ENCODE assay signal across 13 mouse cellular contexts in the genomic region with DNA sequence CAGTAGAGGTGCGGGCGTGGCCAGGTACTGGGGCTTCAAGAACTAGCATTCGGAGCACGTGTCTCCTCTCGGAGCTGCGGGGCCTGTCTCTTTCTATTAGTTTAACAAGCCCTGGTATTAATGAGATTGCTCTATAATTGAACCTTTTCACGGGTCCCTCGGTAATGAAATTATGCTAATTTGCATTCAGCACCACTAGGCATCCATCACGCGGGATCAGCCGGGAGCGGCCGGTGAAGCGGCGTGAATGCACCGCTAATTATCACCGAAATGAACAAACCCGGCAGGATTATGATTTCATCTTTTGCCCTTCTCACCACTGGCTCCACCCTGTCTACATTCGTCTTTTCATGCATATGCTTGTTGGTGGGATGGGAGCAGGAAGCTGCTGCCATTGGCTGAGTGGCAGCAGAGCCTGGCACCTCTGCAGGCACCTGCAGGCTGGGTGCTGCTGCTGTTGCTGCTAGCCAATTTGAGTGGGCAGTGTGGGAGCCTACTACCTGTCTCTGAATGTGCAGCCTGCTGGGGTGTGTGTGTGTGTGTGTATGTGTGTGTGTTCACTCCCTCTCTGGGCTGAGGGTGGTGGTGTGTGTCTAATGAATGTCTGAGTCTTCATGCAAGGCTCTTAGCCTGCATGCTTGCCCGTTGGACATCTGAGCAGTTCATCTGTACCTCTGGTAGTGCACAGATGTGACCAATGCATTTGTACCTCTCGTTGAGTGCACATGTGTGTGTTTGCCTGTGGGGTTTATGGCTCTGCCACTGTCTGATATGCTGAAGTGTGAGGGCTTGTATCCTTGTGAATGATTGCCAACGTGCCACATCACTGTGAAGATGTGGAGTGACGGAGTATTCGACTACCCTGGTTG.
A peak's percentile ranks its signal among the peaks of the same experiment; 100 is the strongest.
DNase-seq lines count a peak whose midpoint lies in the region; ATAC-seq and TF ChIP-seq lines count a peak whose summit lies in the region.
"Had no signal": no experiment of that assay in that cellular context is flagged by ENCODE, and none has a peak within 500 bp of the region (broad histone marks: within the 10 kb centered on the region; RNA-seq: fewer than 3 reads in every experiment).

No protein-coding gene starts in this region.

- no peaks in the 10 kb centered on the region for H3K9me3 ChIP-seq in heart, embryonic 10.5 days
- no peaks in the 10 kb centered on the region for H3K9me3 ChIP-seq in heart, embryonic 11.5 days (replicated peaks; ENCODE audit: control insufficient read depth, low read length)
- no peaks in the 10 kb centered on the region for H3K9me3 ChIP-seq in hindbrain, embryonic 15.5 days
- H3K9me3 ChIP-seq: embryonic facial prominence, embryonic 10.5 days; liver, embryonic 15.5 days had no signal

- H3K9ac ChIP-seq in heart, embryonic 11.5 days (ENCODE audit: low read depth, low read length): no peak overlapping the region
- no peak overlapping the region for H3K9ac ChIP-seq in hindbrain, embryonic 15.5 days
- H3K9ac ChIP-seq: liver, embryonic 15.5 days had no signal

- no peak overlapping the region for H3K27ac ChIP-seq in heart, embryonic 10.5 days
- H3K27ac ChIP-seq in heart, embryonic 11.5 days (ENCODE audit: low read depth, low read length): no peak overlapping the region
- peak overlapping the region; percentile 38 for H3K27ac ChIP-seq in hindbrain, embryonic 15.5 days (replicated peaks)
- H3K27ac ChIP-seq: embryonic facial prominence, embryonic 10.5 days; liver, embryonic 15.5 days had no signal

- TF ChIP-seq CTCF in brain, embryonic 14.5 days (IDR thresholded peaks at IDR 0.05; ENCODE audit: borderline replicate concordance, extremely low read depth, insufficient read depth, insufficient read length): no peak

- no peak overlapping the region for H3K4me3 ChIP-seq in heart, embryonic 10.5 days
- H3K4me3 ChIP-seq in heart, embryonic 11.5 days (ENCODE audit: low read depth, low read length): no peak overlapping the region
- H3K4me3 ChIP-seq in hindbrain, embryonic 15.5 days: no peak overlapping the region
- H3K4me3 ChIP-seq: embryonic facial prominence, embryonic 10.5 days; liver, embryonic 15.5 days; megakaryocyte, embryonic 14.5 days had no signal

- no peak for TF ChIP-seq POLR2A in brain, embryonic 14.5 days (IDR thresholded peaks at IDR 0.05; ENCODE audit: borderline replicate concordance, extremely low read depth, insufficient read depth, insufficient read length, poor library complexity, severe bottlenecking)

- H3K4me1 ChIP-seq in heart, embryonic 10.5 days: no peaks in the 10 kb centered on the region
- H3K4me1 ChIP-seq in heart, embryonic 11.5 days (ENCODE audit: control insufficient read depth, insufficient read depth, low read length): no peaks in the 10 kb centered on the region
- peaks cover 16% of the 10 kb centered on the region for H3K4me1 ChIP-seq in hindbrain, embryonic 15.5 days (replicated peaks)
- H3K4me1 ChIP-seq: embryonic facial prominence, embryonic 10.5 days; liver, embryonic 15.5 days; megakaryocyte, embryonic 14.5 days had no signal

- peaks cover 5% of the 10 kb centered on the region; the same call in 1 of the 2 replicates for H3K27me3 ChIP-seq in heart, embryonic 10.5 days (ENCODE audit: insufficient read depth, poor library complexity, severe bottlenecking)
- H3K27me3 ChIP-seq in heart, embryonic 11.5 days (ENCODE audit: control insufficient read depth, insufficient read depth, low read length): no peaks in the 10 kb centered on the region
- no peaks in the 10 kb centered on the region for H3K27me3 ChIP-seq in hindbrain, embryonic 15.5 days
- H3K27me3 ChIP-seq: liver, embryonic 15.5 days; megakaryocyte, embryonic 14.5 days had no signal

- WGBS in heart, embryonic 10.5 days: 91% methylated on average over 24 of the region's 24 CpGs
- WGBS in heart, embryonic 11.5 days (ENCODE audit: insufficient replicate concordance): 89% methylated on average over 24 of the region's 24 CpGs
- WGBS in hindbrain, embryonic 15.5 days: 39% methylated on average over 24 of the region's 24 CpGs

- peak; percentile 66 for DNase-seq in heart, embryonic 10.5 days (ENCODE audit: low spot score)
- peak; percentile 87 for DNase-seq in brain, embryonic 14.5 days (ENCODE audit: low read depth)
- DNase-seq in retina, embryonic 14.5 days (ENCODE audit: low spot score): peak; percentile 72
- no peak for DNase-seq in gastrocnemius, adult 18-20 months (ENCODE audit: low spot score)
- DNase-seq in lung, postnatal 25 days (ENCODE audit: low spot score): no peak
- no peak for DNase-seq in adipocyte (ENCODE audit: low spot score)
- DNase-seq: kidney, postnatal 14 days had no signal

- ATAC-seq in heart, embryonic 11.5 days (replicated peaks; ENCODE audit: insufficient number of reproducible peaks, low FRiP score, low TSS enrichment): no peak
- ATAC-seq in hindbrain, embryonic 15.5 days (ENCODE audit: low FRiP score, low read depth): peak; percentile 81

- H3K4me2 ChIP-seq in heart, embryonic 11.5 days: no peak overlapping the region
- peak overlapping the region; percentile 47 for H3K4me2 ChIP-seq in hindbrain, embryonic 15.5 days
- H3K4me2 ChIP-seq: liver, embryonic 15.5 days had no signal

- no peaks in the 10 kb centered on the region for H3K36me3 ChIP-seq in heart, embryonic 10.5 days
- no peaks in the 10 kb centered on the region for H3K36me3 ChIP-seq in heart, embryonic 11.5 days (ENCODE audit: control insufficient read depth, insufficient read depth, low read length)
- no peaks in the 10 kb centered on the region for H3K36me3 ChIP-seq in hindbrain, embryonic 15.5 days
- H3K36me3 ChIP-seq: embryonic facial prominence, embryonic 10.5 days; G1E; liver, embryonic 15.5 days had no signal

Comparison
In these comparisons a context has a peak if more than half of its experiments do, and no peak if none do; other contexts are left out.
1. DNase-seq: peak in heart, embryonic 10.5 days (single experiment), brain, embryonic 14.5 days (single experiment) and retina, embryonic 14.5 days (single experiment); none in gastrocnemius, adult 18-20 months (single experiment), lung, postnatal 25 days (single experiment) and adipocyte (single experiment).